Mouse (Mus musculus) A20 (cell line): ENCODE results near the gene Iqgap1.
A peak's percentile ranks its signal among the peaks of the same experiment; 100 is the strongest.

Experiments used
- DNase-seq: peaks from one replicate; pipeline ENCODE4 v3.0.0-alpha.2; 2011; ENCODE audit warnings: low read depth, low spot score

Iqgap1 gene

GRCm38 (mm10) chr7:80843910-80844640, 18.3 kb upstream of the Iqgap1 start:
- DNase-seq, result no peak

GRCm38 (mm10) chr7:80843176-80843575, 17.4 kb upstream of the Iqgap1 start:
- DNase-seq, result no peak

GRCm38 (mm10) chr7:80842132-80842531, 16.4 kb upstream of the Iqgap1 start:
- no peak for DNase-seq

- no peak for DNase-seq
These were observed 15.2 kb upstream of the Iqgap1 start for GRCm38 (mm10) chr7:80840937-80841336.

GRCm38 (mm10) chr7:80840241-80840640, 14.5 kb upstream of the Iqgap1 start:
- no peak for DNase-seq

GRCm38 (mm10) chr7:80839755-80840154, 14.0 kb upstream of the Iqgap1 start:
- DNase-seq, result no peak

GRCm38 (mm10) chr7:80838247-80838646, 12.5 kb upstream of the Iqgap1 start:
- no peak for DNase-seq

GRCm38 (mm10) chr7:80837736-80838135, 12.0 kb upstream of the Iqgap1 start:
- no peak for DNase-seq

GRCm38 (mm10) chr7:80835984-80836652, 10.3 kb upstream of the Iqgap1 start:
- DNase-seq, result no peak

GRCm38 (mm10) chr7:80833651-80834532, 8.1 kb upstream of the Iqgap1 start:
- DNase-seq, result peak; percentile 30

GRCm38 (mm10) chr7:80832996-80833650, 7.3 kb upstream of the Iqgap1 start:
- peak; percentile 81 for DNase-seq

GRCm38 (mm10) chr7:80832191-80832590, 6.4 kb upstream of the Iqgap1 start:
- peak; percentile 60 for DNase-seq

- DNase-seq, result peak; percentile 77
These were observed 4.5 kb upstream of the Iqgap1 start for GRCm38 (mm10) chr7:80830193-80830803.

- no peak for DNase-seq
These were observed 2.5 kb upstream of the Iqgap1 start for GRCm38 (mm10) chr7:80828146-80828860.

GRCm38 (mm10) chr7:80823875-80824682, 1.7 kb downstream of the Iqgap1 start:
- DNase-seq, result no peak

- DNase-seq, result no peak
These were observed 2.5 kb downstream of the Iqgap1 start for GRCm38 (mm10) chr7:80823267-80823666.

- DNase-seq, result no peak
These were observed 4.9 kb downstream of the Iqgap1 start for GRCm38 (mm10) chr7:80820838-80821237.

- no peak for DNase-seq
These were observed 9.1 kb downstream of the Iqgap1 start for GRCm38 (mm10) chr7:80816641-80817040.

- DNase-seq, result no peak
These were observed 12.4 kb downstream of the Iqgap1 start for GRCm38 (mm10) chr7:80813397-80813796.

- no peak for DNase-seq
These were observed 19.4 kb downstream of the Iqgap1 start for GRCm38 (mm10) chr7:80806331-80806730.
